Mouse (Mus musculus): ENCODE results near the gene Mfsd4a.

The Mfsd4a gene

GRCm38 (mm10) chr1:132067261-132068255, at the start of gene Mfsd4a:
Gene Mfsd4a (minus strand): TSS chr1:132068062.
- no peak for DNase-seq (ENCODE audit: low read depth, low spot score)

DNA sequence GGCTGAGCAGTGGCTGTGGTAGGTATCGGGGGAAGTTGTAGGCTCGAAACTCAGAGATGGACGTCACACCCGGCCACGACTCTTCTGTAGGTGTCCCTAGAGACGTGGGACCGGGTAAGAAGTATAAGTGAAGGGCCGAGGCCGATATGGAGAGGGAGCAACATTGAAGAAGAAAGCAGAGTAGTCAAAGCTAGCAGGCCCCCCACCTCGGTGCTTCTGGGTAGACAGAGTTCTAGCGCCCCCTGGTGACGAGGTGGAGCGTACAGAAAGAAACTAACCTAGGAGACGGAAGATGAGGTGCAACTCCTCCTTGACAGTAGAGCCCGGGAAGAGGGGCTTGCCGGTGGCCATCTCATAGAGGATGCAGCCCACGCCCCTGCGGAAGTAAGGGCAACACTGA, 48.7 kb upstream of the Mfsd4a start:
- DNase-seq (ENCODE audit: low read depth, low spot score) = peak; percentile 44

DNA sequence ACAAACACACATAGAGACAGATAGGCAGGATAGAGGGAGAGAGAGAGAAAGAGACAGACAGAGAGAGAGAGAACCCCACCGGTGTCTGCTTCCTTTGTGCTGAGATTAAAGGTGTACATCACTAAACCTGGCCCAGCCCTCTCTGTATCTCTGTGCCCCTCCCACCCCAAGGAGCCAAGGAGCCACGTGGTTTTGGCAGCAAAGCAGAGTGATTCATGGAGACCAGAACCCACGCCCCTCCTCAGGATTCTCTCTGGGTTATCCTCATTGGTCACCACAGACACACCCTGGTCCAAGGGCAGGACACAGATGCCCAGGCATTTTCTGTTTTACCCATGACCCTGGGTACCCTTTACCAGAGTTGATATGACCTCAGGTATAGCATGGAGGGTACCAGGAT, 45.2 kb upstream of the Mfsd4a start:
- no peak for DNase-seq (ENCODE audit: low read depth, low spot score)

DNA sequence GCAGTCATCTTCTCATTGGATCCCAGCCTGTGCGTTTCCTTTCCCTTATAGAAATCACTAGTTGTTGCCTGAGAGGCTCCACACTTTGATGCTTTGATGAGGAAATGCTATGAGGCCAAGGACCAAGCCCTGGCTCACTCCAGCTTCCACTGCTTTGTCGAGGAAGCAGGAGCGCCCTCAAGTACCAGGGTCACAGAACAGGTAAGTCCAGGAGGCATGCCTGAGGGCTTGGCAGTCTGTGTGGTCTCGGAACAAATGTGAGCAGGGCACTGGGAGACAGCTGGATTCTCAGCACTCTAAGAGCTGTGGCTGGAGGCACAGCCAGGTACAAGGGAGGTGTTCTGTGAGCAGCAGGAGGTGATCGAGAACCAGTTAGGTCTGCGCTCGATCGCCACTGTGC, 44.6 kb upstream of the Mfsd4a start:
- no peak for DNase-seq (ENCODE audit: low read depth, low spot score)

- DNase-seq (ENCODE audit: low read depth, low spot score) = no peak
These were observed 43.5 kb upstream of the Mfsd4a start for GRCm38 (mm10) chr1:132111411-132111810.

- no peak for DNase-seq (ENCODE audit: low read depth, low spot score)
These were observed 41.5 kb upstream of the Mfsd4a start for GRCm38 (mm10) chr1:132109368-132109767.

DNA sequence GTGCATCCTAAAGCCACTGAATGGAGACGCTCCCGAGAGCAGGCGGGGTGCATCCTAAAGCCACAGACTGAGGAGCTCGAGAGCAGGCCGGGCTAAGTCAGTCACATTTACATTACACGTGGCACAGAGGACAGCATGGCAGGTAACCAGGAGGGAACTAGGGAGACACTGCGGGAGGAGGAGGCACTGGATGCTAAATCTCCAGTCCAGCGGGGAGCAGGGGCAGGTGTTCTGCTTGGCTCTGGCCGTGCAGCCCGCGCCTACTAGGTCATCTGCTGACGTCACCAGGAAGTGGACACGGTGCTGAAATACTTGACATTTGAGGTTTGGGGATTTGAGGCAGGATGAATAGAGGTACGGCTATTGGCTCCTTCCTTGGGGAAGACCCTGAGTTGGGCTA, 36.5 kb upstream of the Mfsd4a start:
- DNase-seq (ENCODE audit: low read depth, low spot score) = no peak

- no peak for DNase-seq (ENCODE audit: low read depth, low spot score)
These were observed 34.3 kb upstream of the Mfsd4a start for GRCm38 (mm10) chr1:132101953-132102697.

GRCm38 (mm10) chr1:132099775-132100174, 31.9 kb upstream of the Mfsd4a start:
- DNase-seq (ENCODE audit: low read depth, low spot score) = no peak

DNA sequence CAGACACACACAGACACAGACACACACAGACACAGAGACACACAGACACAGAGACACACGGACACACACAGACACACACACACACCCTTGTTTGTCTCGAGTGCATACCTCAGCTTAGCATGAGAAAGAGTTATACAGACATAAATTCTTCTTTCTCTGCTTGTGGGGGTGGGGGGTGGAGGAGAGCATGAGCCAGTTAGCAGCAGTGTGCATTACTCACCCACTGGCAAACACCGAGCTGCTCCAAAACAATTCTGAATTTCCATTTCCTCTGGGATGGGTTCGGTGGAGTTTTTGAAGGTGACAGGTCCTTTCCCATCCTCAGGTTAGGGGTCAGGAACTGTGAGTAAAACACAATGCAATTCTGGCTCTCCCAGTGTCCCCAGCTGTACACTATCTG, 31.2 kb upstream of the Mfsd4a start:
- DNase-seq (ENCODE audit: low read depth, low spot score) = no peak

DNA sequence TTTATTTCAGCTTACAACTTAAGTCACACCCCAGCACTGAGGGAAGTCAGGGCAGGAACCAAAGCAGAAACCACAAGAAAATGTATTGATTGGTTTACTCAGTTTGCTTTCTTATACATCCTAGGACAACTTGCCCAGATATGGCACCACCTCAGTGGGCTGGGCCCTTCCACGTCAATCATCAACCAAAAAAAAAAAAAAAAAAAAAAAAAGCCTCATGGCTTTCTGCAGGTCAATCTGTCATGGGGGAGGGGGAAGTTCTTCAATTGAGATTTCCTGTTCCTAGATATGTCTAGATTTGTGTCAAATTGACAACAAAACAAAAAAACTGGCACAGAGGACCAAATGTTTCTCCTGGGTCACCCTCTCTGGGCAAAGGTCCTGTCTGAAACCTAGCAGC, 30.2 kb upstream of the Mfsd4a start:
- no peak for DNase-seq (ENCODE audit: low read depth, low spot score)

- DNase-seq (ENCODE audit: low read depth, low spot score) = no peak
These were observed 27.6 kb upstream of the Mfsd4a start for GRCm38 (mm10) chr1:132095356-132096004.

GRCm38 (mm10) chr1:132093269-132093668, 25.4 kb upstream of the Mfsd4a start:
- DNase-seq (ENCODE audit: low read depth, low spot score) = no peak

DNA sequence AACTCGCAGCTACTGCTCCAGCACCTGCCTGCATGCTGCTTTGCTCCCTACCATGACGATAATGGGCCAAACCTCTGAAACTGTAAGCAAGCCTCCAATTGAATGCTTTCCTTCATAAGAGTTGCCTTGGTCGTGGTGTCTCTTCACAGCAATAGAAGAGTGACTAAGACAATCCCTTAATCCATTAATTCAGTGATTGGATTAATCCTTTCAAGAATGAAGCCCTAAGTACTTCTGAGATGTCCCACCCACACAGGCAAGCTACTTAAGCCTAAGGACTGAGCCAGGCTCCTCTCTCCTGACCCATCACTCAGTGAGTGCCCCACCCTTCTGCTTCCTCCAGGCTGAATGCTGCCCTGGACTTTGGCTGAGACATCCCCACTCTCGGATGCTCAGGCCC, 22.4 kb upstream of the Mfsd4a start:
- no peak for DNase-seq (ENCODE audit: low read depth, low spot score)

DNA sequence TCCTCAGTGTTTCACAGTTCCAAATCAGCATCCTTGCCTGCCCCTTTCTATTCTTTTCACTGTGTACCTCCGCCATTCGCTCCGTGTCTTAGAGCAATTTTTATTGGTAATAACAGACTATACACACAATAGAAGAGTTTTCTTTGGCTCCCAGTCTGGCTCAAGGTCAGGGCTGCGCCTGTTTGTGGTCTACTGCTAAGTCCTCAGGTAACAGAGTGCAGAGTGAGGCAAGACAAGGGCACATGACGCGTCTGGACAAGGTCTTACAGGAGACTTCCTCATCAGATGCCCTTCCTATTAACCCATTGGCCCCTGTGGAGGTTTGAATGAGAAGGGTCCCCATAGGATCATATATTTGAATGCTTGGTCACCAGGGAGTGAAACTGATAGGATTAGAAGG, 21.9 kb upstream of the Mfsd4a start:
- DNase-seq (ENCODE audit: low read depth, low spot score) = no peak

- no peak for DNase-seq (ENCODE audit: low read depth, low spot score)
These were observed 20.4 kb upstream of the Mfsd4a start for GRCm38 (mm10) chr1:132088181-132088671.

GRCm38 (mm10) chr1:132085181-132086049, 17.6 kb upstream of the Mfsd4a start:
- no peak for DNase-seq (ENCODE audit: low read depth, low spot score)

DNA sequence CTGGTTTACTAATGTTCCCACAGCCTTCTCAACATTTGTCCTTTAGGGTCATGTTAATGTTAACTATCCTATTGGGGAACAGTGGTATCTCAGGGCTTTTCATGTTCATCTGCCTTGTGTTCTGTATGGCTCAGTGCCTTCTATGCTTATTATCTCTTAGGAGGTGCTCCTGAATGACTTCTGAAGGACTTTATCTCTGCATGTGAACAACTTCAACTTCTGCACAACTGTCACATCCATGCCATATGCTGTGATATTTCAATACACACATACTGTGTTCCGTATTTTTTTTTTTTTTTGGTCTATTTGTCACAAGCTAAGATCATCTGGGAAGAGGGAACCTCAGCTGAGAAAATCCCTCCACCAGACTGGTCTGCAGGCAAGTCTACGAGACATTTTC, 10.6 kb upstream of the Mfsd4a start:
- DNase-seq (ENCODE audit: low read depth, low spot score) = no peak

DNA sequence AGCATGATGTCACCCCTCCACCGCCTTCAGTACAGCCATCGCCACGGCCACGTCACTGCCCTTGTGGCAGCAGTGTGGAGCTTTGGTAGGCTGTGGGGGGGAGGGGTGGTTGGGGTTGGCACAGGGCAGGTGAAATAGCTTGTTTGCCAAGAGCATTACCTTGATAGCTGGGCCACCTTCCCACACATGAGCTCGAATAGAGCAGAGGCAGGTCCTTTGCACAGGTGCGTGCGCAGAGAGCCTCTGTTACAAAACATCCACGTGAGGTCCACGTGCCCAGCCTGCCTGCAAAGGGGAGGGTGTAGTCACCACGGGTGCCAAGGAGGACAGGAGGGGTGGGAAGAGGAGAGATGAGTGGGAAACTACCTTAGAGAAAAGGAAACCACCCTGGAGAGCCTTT, 7.7 kb upstream of the Mfsd4a start:
- no peak for DNase-seq (ENCODE audit: low read depth, low spot score)

GRCm38 (mm10) chr1:132070659-132071058, 2.8 kb upstream of the Mfsd4a start:
- no peak for DNase-seq (ENCODE audit: low read depth, low spot score)

GRCm38 (mm10) chr1:132069436-132069835, 1.6 kb upstream of the Mfsd4a start:
- no peak for DNase-seq (ENCODE audit: low read depth, low spot score)
